Mouse (Mus musculus) bone marrow macrophage, adult 2 months (primary cell): ENCODE data around the gene Gm10271. TPM values are rescaled to one million over a fixed set of nuclear protein-coding genes. Genes with fewer than 3 reads are reported as not detected.

ENCODE experiments used
- H3K27ac ChIP-seq: 2 replicates; pipeline ENCODE4 v1.5.1; 2012; ENCODE audit warnings: low read depth, low read length; ENCODE audit not compliant: insufficient read depth
- H3K4me1 ChIP-seq: 2 replicates; pipeline ENCODE4 v1.6.1; 2012; ENCODE audit warnings: low read length; ENCODE audit not compliant: control insufficient read depth, insufficient read depth
- H3K4me3 ChIP-seq: 2 replicates; pipeline ENCODE4 v1.5.1; 2012; ENCODE audit warnings: mild to moderate bottlenecking, low read length, moderate library complexity; ENCODE audit not compliant: insufficient read depth
- CTCF ChIP-seq: IDR thresholded peaks from 2 replicates; pipeline ENCODE4 v1.5.1; 2012; ENCODE audit warnings: low read depth, mild to moderate bottlenecking, low read length, moderate library complexity
- POLR2A ChIP-seq: IDR thresholded peaks from 2 replicates; pipeline ENCODE4 v1.6.1; 2012; ENCODE audit warnings: mild to moderate bottlenecking, low read depth, low read length, borderline replicate concordance
- polyA plus RNA-seq: library from polyadenylated mRNA; stranded (reverse); fragments of >200 nt; gene quantifications from 2 replicates; pipeline ENCODE4 v1.2.4, GENCODE M21; 2012; ENCODE audit not compliant: missing spikeins, insufficient read depth, insufficient read length

The Gm10271 gene
- polyA plus RNA-seq, 1 experiment = not detected

- Histone ChIP-seq H3K4me3 (no peak overlapping the region), H3K27ac (no peak overlapping the region), H3K4me1 (peaks cover 4% of the 10 kb centered on the region)
- TF ChIP-seq CTCF (no peak), POLR2A (no peak)
Observed at GRCm38 (mm10) chr10:117000975-117001374, 28.6 kb upstream of the Gm10271 start.

GRCm38 (mm10) chr10:116998716-116999455 is 26.5 kb upstream of the Gm10271 start:
- H3K4me3 ChIP-seq = no peak overlapping the region
- no peak for TF ChIP-seq CTCF
- TF ChIP-seq POLR2A = no peak
- no peak overlapping the region for H3K27ac ChIP-seq
- H3K4me1 ChIP-seq = peaks cover 10% of the 10 kb centered on the region

- Histone ChIP-seq H3K4me3 (no peak overlapping the region), H3K27ac (no peak overlapping the region), H3K4me1 (peaks cover 10% of the 10 kb centered on the region)
- no peak for TF ChIP-seq POLR2A
- no peak for TF ChIP-seq CTCF
Observed at GRCm38 (mm10) chr10:116996236-116996600, 23.8 kb upstream of the Gm10271 start.

GRCm38 (mm10) chr10:116995584-116996235 is 23.3 kb upstream of the Gm10271 start:
- Histone ChIP-seq H3K4me1 (peaks cover 10% of the 10 kb centered on the region), H3K4me3 (no peak overlapping the region), H3K27ac (no peak overlapping the region)
- TF ChIP-seq CTCF (no peak), POLR2A (no peak)

GRCm38 (mm10) chr10:116995162-116995561 is 22.8 kb upstream of the Gm10271 start:
- Histone ChIP-seq H3K4me1 (peaks cover 10% of the 10 kb centered on the region), H3K27ac (no peak overlapping the region), H3K4me3 (no peak overlapping the region)
- TF ChIP-seq CTCF = no peak
- no peak for TF ChIP-seq POLR2A

- Histone ChIP-seq H3K4me1 (peaks cover 10% of the 10 kb centered on the region), H3K4me3 (no peak overlapping the region), H3K27ac (no peak overlapping the region)
- TF ChIP-seq POLR2A (no peak), CTCF (no peak)
Observed at GRCm38 (mm10) chr10:116993971-116994370, 21.6 kb upstream of the Gm10271 start.

GRCm38 (mm10) chr10:116986264-116987082 is 14.1 kb upstream of the Gm10271 start, which contains the start of gene Best3:
Gene Best3 (plus strand): TSS chr10:116986314.
- no peak within 1 kb of the TSS for H3K4me3 ChIP-seq
- TF ChIP-seq CTCF (no peak), POLR2A (no peak)
- H3K4me1 ChIP-seq = no peaks in the 10 kb centered on the region
- no peak within 1 kb of the TSS for H3K27ac ChIP-seq

- H3K4me1 ChIP-seq = no peaks in the 10 kb centered on the region
- no peak overlapping the region for H3K4me3 ChIP-seq
- TF ChIP-seq POLR2A = no peak
- no peak for TF ChIP-seq CTCF
- no peak overlapping the region for H3K27ac ChIP-seq
Observed at GRCm38 (mm10) chr10:116984836-116985235, 12.4 kb upstream of the Gm10271 start.

GRCm38 (mm10) chr10:116982526-116982925 is 10.1 kb upstream of the Gm10271 start:
- Histone ChIP-seq H3K4me3 (no peak overlapping the region), H3K27ac (no peak overlapping the region), H3K4me1 (no peaks in the 10 kb centered on the region)
- no peak for TF ChIP-seq CTCF
- no peak for TF ChIP-seq POLR2A

- Histone ChIP-seq H3K27ac (no peak overlapping the region), H3K4me3 (no peak overlapping the region)
- no peak for TF ChIP-seq POLR2A
- TF ChIP-seq CTCF = no peak
Observed at GRCm38 (mm10) chr10:116980888-116981287, 8.5 kb upstream of the Gm10271 start.

GRCm38 (mm10) chr10:116980273-116980672 is 7.9 kb upstream of the Gm10271 start:
- no peak overlapping the region for H3K4me3 ChIP-seq
- H3K27ac ChIP-seq = no peak overlapping the region
- TF ChIP-seq CTCF (no peak), POLR2A (no peak)

More at GRCm38 (mm10) chr10:116980888-116981287, 8.5 kb upstream of the Gm10271 start:
- no peaks in the 10 kb centered on the region for H3K4me1 ChIP-seq

More at GRCm38 (mm10) chr10:116980273-116980672, 7.9 kb upstream of the Gm10271 start:
- H3K4me1 ChIP-seq = no peaks in the 10 kb centered on the region
